Mouse (Mus musculus) embryo, embryonic 11 days (tissue): ENCODE measurements around the gene Tpbg.
"Not testable (repeated sequence)": the region's sequence is repeated elsewhere in the genome, so short reads cannot be mapped to it uniquely, and the experiment has no call there.

Source experiments
- DNase-seq: peaks from one replicate; pipeline ENCODE4 v3.0.0-alpha.2; 2015

Tpbg gene

DNA sequence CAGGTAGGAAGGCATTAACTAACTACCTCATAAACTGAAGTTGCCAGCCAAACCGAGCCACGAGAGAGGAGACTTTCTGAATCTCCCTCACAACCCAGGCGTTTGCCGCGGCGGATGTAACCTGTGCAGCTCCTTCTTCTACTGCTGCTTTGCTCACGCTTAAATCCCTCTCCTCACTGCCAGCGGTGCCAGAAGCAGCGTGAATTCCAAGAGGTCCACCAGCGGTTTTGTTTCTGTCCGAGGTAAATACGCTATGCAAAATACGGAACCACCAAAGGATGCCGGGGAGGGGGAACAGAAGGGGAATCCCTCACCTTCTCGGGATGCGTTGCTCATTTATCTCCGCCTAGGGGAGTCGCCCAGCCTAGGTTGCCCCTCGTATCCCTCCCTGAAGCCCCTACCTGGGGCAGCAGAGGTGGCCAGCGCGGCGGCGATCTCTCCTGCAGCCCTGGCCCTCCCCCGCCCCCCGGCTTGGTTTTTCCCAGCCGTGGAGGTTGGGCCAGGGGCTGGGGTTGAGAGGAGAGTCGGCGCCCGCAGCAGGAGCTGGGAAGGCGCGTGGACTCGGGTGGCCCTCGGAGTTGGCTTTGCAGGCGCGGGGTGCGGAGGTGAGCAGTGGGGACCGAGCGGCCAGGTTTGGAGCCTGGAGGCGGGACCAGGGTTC, at the start of gene Tpbg:
Gene Tpbg (plus strand): TSS at position 30 of the 661 bp plus-strand sequence.
- peak; percentile 86 for DNase-seq

DNA sequence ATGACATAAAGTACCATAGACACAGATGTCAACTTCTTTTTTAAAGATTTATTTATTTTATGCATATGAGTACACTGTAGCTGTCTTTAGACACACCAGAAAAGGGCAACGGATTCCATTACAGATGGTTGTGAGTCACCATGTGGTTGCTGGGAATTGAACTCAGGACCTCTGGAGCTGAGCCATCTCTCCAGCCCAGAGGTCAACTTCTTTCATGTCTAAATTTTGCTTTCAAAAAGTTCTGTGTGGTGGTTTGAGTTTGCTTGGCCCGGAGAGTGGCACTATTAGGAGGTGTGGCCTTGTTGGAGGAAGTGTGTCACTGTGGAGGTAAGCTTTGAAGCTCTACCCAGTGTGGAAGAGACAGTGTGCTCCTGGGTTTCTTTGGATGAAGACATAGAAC, 40.2 kb upstream of the Tpbg start:
- not testable (repeated sequence) for DNase-seq

DNA sequence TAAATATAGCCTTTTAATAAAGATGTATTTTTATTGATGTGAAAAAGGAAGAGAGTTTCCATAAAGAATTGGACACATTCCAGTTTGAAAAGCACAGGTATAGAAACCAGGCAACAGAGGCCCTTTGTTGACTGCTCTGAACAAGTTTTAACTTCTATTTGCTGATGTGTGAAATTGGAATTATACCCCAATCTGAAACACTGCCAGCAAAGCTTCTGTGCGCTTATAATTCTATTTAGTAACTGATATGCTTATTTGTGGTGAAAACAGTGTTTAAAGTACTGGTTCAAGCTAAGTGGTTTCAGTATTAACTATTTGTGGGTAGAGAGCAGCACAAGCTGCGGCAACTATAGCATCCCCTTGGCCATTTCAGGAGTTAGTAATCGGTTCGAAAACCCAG, 39.6 kb upstream of the Tpbg start:
- DNase-seq = no peak

DNA sequence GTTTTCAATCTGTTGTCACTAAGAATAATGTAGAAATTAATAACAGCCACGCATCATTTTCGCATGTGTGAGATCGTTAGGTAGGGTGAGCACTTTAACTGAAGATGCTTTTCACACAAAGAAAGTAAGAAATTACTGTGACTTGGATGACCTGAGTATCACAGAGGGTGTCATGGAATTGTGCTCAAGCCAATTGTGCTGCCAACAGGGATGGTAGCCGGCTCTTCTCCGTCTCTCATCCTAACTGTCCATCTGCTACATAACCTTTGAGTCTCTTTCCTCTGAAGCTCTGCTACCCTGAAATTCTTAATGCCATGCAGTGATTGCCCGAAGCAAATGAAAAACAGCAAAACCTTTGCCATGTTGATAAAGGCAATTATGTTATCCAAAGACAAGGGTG, 35.8 kb upstream of the Tpbg start:
- DNase-seq = no peak

DNA sequence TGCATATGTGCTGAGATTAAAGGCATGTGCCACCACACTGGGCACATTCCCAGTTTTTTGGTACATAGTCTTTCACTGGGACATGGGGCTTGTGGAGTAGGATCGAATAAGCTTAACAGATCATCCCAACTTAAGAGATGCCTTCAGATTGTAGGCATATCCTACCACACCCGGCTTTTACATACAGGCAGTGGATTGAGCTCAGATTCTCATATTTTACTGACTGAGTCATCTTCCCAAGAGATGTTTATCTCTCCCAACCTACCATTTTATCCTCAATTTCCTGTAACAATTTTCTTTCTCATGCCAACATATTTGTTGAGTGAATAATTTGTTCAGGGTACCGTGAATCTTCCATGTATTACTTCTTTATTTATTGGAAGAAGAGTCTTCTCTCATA, 32.9 kb upstream of the Tpbg start:
- DNase-seq = no peak

DNA sequence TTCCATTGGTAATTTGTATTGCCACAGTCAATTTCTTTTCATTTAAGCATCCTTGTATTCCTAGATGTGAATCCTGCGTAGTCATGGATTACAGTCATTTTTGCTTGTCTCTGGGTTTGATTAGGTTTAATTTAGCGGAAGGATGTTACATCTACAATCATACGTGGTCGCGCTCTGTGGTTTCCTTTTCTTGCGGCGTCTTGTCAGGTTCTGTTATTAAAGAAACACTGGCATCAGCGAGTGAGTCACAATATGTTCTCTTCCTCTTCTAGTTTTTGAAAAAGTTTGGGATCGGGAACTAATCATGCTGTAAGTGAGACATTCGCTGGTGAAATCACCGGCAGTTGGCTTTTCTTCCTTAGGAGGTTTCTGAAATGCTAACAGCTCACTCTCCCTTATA, 21.4 kb upstream of the Tpbg start:
- DNase-seq = no peak

DNA sequence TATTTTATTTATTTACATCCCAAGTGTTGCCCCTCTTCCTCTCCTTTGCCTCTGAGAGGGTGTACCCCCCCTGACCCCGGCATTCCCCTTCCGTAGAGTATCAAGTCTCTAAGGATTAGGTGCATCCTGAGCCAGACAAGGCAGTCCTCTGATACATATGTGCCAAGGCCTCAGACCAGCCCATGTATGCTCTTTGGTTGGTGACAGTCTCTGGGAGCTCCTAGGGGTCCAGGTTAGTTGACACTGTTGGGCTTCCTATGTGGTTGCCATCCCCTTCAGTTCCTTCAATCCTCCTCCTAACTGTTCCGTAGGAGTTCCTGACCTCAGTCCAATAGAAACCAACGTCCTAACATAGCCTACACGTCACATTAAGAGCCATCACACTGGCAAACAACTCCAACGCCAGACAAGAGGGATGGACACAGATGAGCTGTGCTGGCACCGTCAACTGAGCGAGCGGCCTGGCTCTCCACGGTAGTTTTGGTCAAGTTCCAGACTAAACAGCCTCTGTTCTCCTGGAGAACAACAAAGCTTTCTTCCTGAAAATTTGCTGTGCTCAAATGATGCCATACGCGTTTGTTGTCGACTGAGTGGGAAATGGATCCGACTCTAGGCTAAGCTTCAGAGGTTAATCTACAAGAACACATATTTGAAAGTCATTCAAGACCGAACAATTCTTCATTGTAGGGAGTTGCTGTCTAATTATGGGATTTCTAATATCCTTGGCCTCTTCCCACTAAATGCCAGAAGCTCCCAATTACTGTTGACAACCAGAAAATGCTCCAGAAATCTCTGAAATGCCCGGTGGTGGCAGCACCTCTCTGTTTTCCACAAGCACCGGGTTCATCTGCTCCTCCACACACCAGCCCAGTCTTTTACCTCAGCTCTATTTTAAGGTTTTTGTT, 6.4 kb upstream of the Tpbg start:
- no peak for DNase-seq

DNA sequence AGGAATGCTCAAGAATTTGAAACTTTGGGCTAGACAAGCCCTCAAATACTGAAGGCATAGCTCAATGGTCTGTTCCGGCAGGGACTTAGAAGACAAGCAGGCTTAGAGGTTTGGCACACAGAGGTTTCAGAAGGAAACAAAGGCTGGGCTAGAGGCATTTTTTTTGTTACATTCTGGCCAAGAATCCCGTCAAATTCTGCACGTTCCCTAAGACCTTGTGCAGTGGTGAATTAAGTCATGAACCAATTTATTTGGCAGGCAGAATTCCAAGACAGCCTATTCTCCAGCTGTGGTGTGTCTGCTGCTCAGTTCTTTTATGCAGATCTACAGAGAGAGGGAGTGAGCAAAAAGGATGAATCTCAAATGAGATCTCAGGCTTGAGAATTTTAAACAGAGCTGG, 2.6 kb upstream of the Tpbg start:
- DNase-seq = no peak

DNA sequence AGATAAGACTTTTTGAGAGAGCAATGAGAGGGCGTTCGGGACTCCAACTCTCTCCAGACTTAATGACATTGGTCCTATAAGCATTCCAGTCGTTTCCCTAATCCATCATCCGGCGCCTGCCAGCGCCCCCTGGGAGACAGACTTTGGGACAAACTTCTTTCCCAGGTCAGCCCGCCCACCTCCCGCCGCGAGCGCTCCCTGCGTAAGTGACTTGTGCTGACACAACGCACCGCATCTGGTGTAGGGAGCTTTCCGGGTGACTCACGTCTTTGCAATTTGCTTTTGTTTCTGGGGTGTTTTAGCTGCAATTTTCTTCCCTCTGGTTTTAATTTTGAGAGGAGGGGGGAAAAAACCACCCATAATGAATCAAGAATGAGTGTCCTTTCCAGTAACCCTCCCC, 289 bp upstream of the Tpbg start:
- DNase-seq = peak; percentile 75

DNA sequence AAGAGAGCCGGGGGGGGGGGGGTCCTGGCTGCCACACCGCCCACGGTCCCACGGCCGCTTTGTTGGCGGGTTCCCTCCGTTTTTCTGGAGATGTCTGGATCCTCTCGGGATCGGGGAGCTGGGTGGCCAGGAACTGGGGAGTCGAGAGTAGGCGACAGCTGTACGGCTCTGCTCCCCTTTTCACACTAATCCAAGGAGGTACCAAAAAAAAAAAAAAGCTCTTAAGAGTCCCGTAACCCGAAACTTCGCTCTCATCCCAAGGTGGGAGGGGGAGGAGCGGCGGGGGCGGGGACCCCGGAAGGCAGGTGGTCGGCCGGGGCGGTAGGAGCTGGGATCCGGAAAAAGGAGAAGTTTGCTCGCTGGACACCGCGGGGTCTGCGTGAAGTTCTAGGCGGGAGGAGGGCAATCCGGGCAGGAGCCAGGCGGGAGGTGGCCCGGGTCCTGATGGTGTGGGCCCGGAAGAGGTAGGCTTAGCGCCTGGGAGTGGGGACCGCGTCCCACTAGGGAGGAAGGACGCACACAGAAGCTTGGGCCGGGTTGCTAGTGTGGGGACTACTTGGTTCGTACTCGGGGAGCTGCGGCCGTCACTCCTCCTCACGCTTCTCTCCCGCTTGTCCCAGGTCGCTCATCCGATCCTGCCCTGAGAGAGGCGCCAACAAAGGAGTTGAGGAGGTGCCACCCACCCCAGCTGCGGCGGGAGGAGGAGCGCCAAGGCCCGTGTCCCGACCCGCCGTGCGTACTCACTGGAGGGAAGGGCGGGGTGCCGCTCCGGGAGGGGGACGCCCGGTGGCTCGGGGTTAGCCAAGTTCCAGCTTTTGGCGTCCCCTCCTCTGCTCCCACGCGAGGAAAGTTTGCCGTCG, 1.1 kb downstream of the Tpbg start:
- peak; percentile 76 for DNase-seq

DNA sequence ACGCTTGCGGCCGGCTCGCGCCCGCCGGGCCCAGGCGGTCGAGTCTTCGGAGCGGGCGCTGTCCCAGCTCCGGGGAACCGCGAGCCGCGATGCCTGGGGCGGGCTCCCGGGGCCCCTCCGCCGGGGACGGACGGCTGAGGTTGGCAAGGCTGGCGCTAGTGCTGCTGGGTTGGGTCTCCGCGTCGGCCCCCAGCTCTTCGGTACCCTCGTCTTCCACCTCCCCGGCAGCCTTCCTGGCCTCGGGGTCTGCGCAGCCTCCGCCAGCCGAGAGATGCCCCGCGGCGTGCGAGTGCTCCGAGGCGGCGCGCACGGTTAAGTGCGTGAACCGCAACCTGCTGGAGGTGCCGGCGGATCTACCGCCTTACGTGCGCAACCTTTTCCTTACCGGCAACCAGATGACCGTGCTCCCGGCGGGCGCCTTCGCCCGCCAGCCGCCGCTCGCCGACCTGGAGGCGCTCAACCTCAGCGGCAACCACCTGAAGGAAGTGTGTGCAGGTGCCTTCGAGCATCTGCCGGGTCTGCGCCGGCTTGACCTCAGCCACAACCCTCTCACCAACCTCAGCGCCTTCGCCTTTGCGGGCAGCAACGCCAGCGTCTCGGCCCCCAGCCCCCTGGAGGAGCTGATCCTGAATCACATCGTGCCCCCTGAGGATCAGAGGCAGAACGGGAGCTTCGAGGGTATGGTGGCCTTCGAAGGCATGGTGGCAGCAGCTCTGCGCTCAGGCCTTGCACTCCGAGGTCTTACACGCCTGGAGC, 1.9 kb downstream of the Tpbg start:
- DNase-seq = peak; percentile 59

DNA sequence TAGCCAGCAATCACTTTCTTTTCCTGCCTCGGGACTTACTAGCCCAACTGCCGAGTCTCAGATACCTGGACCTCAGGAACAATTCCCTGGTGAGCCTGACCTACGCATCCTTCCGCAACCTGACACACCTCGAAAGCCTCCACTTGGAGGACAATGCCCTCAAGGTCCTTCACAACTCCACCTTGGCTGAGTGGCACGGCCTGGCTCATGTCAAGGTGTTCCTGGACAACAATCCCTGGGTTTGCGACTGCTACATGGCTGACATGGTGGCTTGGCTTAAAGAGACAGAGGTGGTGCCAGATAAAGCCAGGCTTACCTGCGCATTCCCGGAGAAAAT, 2.4 kb downstream of the Tpbg start:
- peak; percentile 3 for DNase-seq

DNA sequence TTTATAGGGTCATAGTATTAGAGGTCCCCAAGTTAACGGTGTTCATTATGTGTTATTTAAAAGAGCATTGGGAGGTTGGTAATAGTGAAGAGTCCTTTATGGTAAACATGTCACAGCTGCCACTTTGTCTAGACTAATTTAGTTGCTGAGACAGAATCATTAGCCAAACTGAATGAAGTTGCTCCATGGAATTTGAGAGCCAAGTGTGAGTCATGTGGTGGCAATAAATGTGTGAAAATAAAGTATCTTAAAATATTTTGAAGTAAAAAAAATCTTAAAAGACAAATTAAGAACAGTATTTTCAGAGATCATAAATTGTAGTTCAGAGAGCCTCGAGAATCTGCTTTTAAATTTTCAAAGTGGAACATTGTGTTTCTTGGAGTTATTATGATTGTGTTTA, 4.0 kb downstream of the Tpbg start:
- peak; percentile 10 for DNase-seq

DNA sequence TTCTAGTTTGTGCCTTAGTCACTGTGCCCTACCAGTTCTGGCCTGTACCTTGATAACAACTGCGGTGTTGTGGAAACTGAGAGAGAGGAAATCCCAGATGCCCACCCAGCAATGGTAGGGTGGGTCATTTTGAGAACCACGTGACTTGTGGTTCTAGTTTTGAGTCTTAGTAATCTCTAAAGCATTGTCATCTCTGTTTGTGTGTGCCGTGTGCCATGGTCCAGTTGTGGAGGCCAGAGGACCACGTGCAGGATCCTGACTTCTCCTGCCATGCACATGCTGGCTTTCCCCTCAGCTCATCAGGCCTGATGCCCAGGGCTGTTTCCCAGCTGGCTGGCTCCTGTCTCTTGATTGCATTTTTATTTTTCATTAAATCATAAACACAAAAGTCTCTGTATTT, 12.6 kb downstream of the Tpbg start:
- no peak for DNase-seq

DNA sequence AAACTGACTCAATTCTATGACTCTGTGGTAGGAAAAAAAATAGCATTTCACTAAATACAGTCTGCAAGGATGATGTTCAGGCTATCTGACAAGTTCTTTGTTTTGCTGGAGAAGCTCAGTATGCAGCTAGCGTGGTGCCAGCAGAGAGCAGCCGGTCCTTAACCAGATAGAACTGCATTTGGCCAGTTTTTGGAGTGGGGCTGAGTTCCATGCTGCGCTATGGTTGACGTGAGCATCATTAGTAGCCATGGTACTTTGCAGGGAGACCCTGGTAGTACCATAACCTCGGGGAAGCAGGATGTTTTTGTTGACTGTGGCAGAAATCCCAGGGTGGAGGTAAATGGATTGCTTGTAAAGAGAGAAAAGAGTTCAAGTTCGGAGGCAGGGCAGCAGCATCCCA, 14.3 kb downstream of the Tpbg start:
- peak; percentile 4 for DNase-seq

DNA sequence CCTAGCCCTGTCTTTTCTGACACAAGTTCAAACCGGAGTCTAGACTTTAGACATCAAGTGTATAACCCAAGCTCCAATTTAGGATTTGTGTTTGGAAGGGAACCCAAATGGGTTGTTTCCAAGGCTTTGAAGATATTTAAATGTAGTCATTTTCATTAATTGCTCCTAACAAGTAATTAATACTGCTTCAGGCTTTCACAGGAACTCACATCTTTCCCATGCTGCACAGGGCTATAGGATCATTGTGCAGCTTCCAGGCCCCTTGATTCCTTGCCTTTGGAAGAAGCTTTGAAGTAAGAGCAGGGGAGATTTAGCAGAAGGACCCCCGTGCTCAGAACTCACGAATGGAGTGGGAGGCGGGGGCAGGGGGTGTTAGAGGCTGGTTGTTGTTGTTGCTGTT, 18.9 kb downstream of the Tpbg start:
- no peak for DNase-seq

DNA sequence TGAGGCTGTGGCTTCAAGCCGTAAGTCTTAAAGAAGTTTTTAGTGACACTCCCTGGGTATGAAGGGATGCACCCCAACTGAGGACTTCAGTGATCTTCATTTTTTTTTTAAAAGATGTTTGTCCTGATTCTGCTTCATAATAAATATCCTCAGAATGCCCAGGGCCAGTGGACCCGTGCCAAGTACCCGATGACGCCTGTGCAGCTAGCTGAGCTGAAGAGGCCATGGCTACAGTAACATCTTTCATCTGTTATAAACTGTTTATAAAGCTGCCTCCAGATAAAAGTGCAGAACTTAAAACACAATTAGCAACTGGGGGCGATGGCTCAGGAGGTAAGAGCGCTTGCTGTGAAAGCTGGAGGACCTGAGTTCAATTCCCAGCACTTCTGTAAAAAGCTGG, 20.4 kb downstream of the Tpbg start:
- DNase-seq = no peak

DNA sequence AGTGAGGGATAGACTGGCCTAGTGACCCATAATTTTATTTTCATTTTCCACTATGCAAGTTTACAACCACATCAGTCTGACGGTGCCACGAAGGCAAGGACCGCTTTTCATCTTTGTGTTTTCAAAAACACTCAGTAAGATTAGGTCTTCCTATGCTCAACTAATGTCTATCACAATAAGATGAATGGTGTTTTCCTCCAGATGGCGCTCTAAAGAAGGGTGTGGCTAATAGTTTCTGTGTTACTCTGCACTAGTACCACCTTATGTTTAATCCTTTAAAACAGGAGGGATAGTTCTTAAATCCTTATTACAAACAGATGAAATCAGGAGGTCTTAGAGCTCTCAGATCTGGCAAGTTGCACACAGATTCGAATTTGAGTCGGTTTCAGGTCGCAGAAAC, 30.7 kb downstream of the Tpbg start:
- DNase-seq = no peak

DNA sequence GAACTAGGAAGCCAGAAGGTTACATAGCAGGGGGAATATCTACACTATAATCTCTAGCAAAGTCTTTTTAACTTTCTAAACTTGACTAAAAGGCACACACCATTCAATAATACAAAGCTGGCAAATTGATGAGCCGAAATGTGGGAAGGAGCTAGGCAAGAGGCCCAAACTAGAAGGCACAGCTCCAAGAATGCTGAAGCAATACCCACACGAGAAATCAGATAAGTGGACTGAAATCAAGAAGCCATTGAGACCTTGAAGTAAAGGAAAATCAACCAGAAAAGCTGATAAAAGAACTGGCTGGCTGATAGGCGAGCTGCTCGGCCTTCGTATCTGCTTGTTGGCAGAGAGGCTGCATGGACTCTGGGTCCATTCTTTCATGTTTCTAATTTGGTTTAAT, 51.5 kb downstream of the Tpbg start:
- DNase-seq = no peak
